Mouse (Mus musculus) spleen, postnatal 36 days (tissue): Measurements from ENCODE around the gene Gpr85.
"Not testable (repeated sequence)": the region's sequence is repeated elsewhere in the genome, so short reads cannot be mapped to it uniquely, and the experiment has no call there.

Source experiments
- DNase-seq, 2 experiments: peaks; one replicate each; pipeline ENCODE4 v3.0.0; 2022; ENCODE audit warnings: low spot score in 2 of 2, mixed read lengths in 1 of 2

Gpr85 gene

GRCm38 (mm10) chr6:13839345-13840054 lies at the start of gene Gpr85:
Gene Gpr85, minus strand, starts transcription at chr6:13839942.
- DNase-seq = no peak

DNA sequence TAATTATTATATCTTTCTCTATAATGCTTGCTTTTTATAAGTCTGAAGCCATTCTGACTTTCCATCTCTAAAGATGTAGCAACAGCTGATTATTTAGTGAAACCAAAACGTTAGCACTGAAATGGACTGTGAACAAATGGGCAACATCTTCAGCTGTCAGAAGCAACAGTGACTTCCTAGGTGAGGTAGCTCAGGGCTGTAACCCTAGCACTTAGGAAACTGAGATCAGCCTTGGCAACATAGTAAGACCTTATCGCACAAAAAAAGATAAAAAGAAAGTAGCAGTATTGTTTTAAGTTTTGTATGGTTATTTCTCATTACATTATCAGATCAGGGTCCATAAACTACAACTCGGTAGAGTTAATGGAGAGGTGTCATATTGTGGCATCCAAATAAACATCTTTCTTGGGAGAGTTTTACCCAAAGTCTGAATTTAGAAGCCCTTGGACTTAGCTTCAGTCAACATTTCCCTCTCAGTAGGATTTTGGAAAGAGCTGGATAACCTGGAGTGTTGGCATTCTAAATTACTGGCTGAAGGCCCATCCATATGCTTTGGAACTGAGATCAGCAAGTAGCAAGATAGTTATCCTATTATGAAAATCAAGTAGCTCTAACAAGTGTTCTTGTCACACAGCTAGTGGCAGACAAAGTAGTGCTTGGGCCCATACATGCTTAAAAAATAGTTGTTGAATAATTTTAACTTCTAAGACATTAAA lies 45.3 kb upstream of the Gpr85 start:
- DNase-seq = no peak

DNA sequence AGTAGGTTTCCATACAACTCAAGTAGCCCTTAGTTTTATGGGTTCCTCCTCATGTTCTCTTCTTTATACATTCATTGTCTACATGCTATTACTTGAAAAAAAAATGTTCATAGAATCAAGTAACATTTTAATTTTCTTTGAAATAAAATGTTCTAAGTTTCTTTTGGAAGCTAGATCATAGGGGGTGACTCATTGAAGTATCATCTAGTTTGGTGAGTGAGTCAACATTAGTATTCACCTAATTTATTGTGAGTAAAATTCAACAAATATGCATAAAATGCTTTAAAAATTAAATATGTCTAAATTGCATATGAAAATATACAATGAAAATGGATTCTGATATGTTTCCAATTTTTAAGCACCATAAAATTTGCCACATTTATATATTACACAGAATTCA lies 43.2 kb upstream of the Gpr85 start:
- DNase-seq = no peak

- DNase-seq = no peak
These were observed 34.2 kb upstream of the Gpr85 start for GRCm38 (mm10) chr6:13873959-13874358.

- DNase-seq = no peak
These were observed 32.3 kb upstream of the Gpr85 start for GRCm38 (mm10) chr6:13872076-13872475.

DNA sequence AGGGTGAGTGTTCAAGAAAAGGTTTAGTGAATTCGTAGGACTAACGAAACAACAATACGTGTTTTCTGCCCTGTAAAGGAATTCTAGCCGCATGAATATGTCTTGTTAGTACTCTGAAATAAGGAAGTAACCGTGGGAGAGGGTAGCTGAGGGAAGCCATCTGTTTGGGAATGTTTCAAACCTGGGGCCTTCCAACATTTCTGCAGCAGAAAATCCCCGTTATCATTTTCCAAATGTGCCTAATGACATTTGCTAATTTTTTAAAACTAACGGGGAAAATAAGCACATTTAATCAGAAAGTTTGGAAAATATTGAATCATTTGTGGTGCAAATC lies 31.9 kb upstream of the Gpr85 start:
- no peak for DNase-seq

DNA sequence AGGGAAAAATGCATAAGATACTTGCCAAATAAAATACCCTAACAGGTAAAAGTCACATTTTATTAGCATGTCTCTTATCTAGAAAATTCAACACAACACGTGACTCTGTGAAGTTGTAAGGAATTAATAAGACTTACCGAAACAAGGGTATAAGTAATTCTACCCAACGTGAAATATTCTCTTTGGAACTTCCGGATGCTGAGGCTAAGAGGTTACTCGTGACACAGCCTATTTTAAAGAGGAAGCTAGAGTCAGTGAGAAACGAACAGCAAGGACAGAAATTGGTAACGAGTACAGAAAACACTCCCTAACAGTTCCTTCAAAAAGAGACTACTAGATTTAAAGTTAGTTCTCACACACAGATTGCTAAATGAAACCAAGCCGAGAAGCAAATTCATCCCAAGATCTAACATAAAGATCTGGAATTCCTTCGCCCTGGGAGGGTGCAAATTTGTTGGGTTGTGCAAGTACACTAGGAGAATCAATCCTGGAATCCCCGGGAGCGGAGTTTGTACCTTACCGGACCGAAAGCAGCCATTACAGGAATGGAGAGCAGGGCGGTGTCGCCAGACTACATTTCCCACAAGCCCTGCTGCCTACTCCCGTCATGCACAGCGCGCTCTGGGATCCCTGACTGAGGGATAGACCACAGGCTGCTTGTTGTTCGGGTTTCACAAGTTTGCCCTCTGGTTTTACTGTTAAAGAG lies 31.3 kb upstream of the Gpr85 start, which contains the start of gene 2610001J05Rik:
TSS of gene 2610001J05Rik (minus strand) at position 600 of the 706 bp plus-strand sequence.
- DNase-seq = peak; percentile 88 to 91

GRCm38 (mm10) chr6:13870289-13870741 lies 30.6 kb upstream of the Gpr85 start:
- no peak for DNase-seq

GRCm38 (mm10) chr6:13860596-13860995 lies 20.9 kb upstream of the Gpr85 start:
- no peak for DNase-seq

DNA sequence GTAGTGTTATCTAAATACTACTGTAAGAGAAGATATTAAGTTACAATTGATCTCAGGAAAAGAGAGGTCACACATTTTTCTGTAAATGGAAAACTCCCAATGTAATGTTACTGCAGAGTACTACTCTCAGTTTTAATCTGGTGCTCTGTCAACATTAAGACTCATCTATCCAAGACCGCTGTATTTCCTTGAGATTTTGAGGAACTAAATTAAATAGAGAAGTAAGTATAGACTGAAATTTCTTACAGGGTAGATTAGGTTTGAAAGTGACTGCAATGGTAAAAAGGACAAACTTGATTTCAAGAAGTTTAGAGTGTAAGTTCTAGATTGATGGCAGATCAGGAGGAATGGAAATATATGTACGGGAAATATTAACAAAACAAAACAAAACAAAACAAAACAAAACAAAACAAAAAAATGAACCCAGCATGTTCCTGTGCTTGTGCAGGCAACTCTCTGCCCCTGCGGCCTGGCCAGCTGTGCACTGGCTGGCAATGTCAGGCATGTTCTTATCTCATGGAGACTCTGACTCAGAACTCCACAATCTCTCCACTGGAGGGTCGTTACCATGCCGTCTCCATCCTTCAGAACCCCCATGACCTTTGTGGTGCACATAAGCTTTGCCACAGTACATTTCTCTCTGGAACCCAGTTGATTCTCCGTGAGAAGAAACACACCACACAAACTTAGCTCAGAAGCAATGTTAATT lies 20.3 kb upstream of the Gpr85 start:
- DNase-seq = no peak

- DNase-seq = no peak
These were observed 14.5 kb upstream of the Gpr85 start for GRCm38 (mm10) chr6:13854230-13854629.

DNA sequence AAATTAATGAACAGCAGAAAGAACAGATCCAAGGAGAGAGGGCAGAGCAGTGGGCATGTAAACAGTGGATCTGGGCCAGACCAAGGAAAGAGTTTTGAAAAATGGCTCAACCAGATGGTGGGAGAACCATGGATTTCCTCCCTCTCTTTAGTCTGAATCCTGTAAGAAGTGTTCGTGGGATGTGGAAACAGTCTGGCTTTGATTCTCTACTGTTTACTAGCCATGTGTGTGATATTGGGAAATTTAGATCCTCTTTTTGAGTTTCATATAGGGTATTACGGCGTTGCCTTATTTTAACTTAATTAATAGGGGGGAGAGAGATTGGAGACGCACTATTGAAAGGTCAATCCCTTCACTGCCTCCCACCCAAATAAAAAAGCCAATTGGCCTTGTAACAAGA lies 13.5 kb upstream of the Gpr85 start:
- DNase-seq = no peak

DNA sequence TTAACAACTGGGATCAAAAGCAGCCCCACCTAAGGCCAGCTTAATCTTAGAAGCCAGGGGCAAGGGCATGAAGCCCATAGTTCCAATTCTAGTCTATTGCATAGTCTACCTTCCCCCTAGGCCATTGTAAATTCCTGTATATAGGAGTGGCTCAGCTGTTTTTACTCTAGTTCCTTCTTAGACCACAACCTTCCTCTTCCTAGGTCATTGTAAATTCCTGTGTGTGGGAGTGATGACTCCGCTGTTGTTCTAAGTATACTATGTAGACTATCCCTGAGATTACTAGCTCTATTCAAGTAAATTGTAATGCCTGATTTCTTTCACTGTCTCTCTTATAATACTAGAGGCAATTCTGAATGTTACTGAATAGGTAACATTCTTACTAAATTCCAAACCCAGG lies 6.3 kb upstream of the Gpr85 start:
- DNase-seq = not testable (repeated sequence)

- DNase-seq = peak; percentile 11 to 15
These were observed 931 bp downstream of the Gpr85 start for GRCm38 (mm10) chr6:13838677-13839344.

DNA sequence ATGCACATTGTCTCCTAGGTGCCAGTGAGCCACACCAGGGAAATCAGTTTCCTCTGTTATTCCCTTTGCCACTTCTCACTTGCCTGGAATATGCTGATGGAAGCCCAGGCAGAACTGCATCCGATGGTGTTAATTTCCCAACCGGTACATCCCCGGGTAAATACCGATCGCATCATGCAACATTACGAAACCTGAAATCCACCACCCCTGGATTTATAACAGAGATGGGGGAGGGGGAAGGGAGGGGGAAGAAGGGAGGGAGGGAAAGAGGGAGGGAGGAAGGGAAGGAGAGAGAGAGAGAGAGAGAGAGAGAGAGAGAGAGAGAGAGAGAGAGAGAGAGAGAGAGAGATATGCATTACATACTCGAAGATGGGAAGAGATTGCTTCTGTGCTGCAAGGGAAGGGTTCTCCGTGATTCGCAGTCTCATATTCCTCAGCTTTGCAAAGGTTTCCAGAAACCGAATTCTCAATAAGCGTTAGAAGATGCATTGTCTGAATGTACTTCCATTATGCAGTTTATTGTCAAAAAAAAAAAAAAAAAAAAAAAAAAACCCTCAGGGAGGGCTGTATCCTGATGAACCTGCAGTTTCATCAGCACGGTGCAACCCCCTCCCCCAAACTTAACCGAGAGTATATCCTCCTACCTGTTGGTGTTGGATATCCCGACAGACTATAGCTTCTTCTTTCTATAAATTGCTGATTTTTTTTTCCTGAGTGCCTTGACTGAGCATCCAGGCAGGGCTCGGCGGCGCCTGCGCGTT lies 1.6 kb downstream of the Gpr85 start:
- DNase-seq = no peak

DNA sequence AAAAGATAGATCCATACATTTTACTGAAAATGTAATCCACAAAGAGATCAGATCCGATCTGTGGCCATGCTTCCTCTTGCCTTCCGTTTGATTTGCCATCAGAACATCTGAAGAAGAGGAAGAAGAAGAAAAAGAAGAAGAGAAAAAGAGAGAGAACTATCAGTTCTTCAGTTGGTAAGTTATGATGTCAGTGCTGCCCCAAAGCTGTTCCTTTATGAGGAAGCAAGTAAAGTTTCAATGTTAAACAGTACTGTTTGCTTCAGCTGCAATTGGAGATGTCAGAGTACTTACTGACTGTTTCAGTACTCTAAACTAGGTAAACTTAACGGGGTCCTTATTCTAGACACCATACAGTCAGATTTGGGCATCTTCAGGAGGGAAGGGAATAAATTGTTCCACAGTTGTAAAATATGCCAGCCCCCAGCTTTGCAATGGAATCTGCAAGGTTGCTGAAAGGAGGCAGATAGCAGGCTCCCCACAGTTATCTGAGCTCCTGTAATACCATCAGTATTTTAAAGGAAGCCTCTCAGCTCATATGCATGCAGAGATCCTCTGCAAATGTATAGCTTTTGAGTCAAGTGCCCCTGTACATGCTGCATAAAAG lies 2.7 kb downstream of the Gpr85 start:
- no peak for DNase-seq

- no peak for DNase-seq
These were observed 3.7 kb downstream of the Gpr85 start for GRCm38 (mm10) chr6:13835720-13836665.

GRCm38 (mm10) chr6:13832770-13833169 lies 7.0 kb downstream of the Gpr85 start:
- no peak for DNase-seq

- DNase-seq = no peak
These were observed 10.9 kb downstream of the Gpr85 start for GRCm38 (mm10) chr6:13828877-13829276.
